Mouse (Mus musculus) MEL (cell line): ENCODE results near the gene Tfpi. TPM values are rescaled to one million over a fixed set of nuclear protein-coding genes. Genes with fewer than 3 reads are reported as not detected.

Experiments
- DNase-seq: peaks from one replicate; pipeline ENCODE4 v3.0.0; 2011; ENCODE audit warnings: low read depth, low spot score
- H3K27ac ChIP-seq: 2 replicates; pipeline ENCODE4 v1.5.1; 2012; ENCODE audit warnings: low read depth, mild to moderate bottlenecking, control low read depth, low read length, moderate library complexity; ENCODE audit not compliant: control insufficient read depth
- H3K27me3 ChIP-seq, 2 experiments: fragments of 150-350 bp in 1 of 2; sonication (generic) in 1 of 2; 2 replicates each; pipeline ENCODE4 v1.6.1; 2012; ENCODE audit warnings: low read length in 2 of 2, mild to moderate bottlenecking in 2 of 2, improper control_type of control experiment in 1 of 2, moderate library complexity in 1 of 2; ENCODE audit not compliant: insufficient read depth in 2 of 2, control insufficient read depth in 1 of 2
- H3K36me3 ChIP-seq, 2 experiments: 2 replicates each; pipeline ENCODE4 v1.6.1; 2012 to 2014; ENCODE audit warnings: low read length in 2 of 2, improper control_type of control experiment in 1 of 2, inconsistent platforms in 1 of 2, mild to moderate bottlenecking in 1 of 2; ENCODE audit not compliant: insufficient read depth in 2 of 2, control insufficient read depth in 1 of 2
- H3K4me1 ChIP-seq, 2 experiments: fragments of 150-350 bp in 1 of 2; sonication (generic) in 1 of 2; 2 replicates each; pipeline ENCODE4 v1.6.1; 2012; ENCODE audit warnings: low read length in 2 of 2, improper control_type of control experiment in 1 of 2, mild to moderate bottlenecking in 1 of 2; ENCODE audit not compliant: insufficient read depth in 2 of 2, control insufficient read depth in 1 of 2
- H3K4me3 ChIP-seq, 2 experiments: fragments of 150-350 bp in 1 of 2; sonication (generic) in 1 of 2; 2 replicates each; pipeline ENCODE4 v1.5.1; 2012; ENCODE audit warnings: low read depth in 2 of 2, low read length in 2 of 2, mild to moderate bottlenecking in 2 of 2, moderate library complexity in 2 of 2, control low read depth in 1 of 2, improper control_type of control experiment in 1 of 2; ENCODE audit not compliant: control insufficient read depth in 1 of 2, insufficient read depth in 1 of 2
- H3K79me2 ChIP-seq: 2 replicates; pipeline ENCODE4 v1.6.1; 2012; ENCODE audit warnings: mild to moderate bottlenecking, low read length, moderate library complexity; ENCODE audit not compliant: control insufficient read depth, poor library complexity, insufficient read depth
- H3K9ac ChIP-seq: 2 replicates; pipeline ENCODE4 v1.6.1; 2012; ENCODE audit warnings: low read depth, mild to moderate bottlenecking, control low read depth, low read length, moderate library complexity; ENCODE audit not compliant: control insufficient read depth, poor library complexity, severe bottlenecking
- H3K9me3 ChIP-seq: fragments of 150-350 bp; sonication (generic); replicated peaks from 2 replicates; pipeline ENCODE4 v1.6.1; 2012; ENCODE audit warnings: mild to moderate bottlenecking, low read length, improper control_type of control experiment, moderate library complexity; ENCODE audit not compliant: insufficient read depth
- BHLHE40 ChIP-seq: IDR thresholded peaks from 2 replicates; pipeline ENCODE4 v1.6.1; 2012; ENCODE audit warnings: low read depth, mild to moderate bottlenecking, inconsistent platforms, low read length, improper control_type of control experiment, borderline replicate concordance
- CHD1 ChIP-seq: IDR thresholded peaks from 2 replicates; pipeline ENCODE4 v1.6.1; 2012; ENCODE audit warnings: low read depth, mild to moderate bottlenecking, inconsistent platforms, low read length, improper control_type of control experiment
- ELF1 ChIP-seq: IDR thresholded peaks from 2 replicates; pipeline ENCODE4 v1.6.1; 2014; ENCODE audit warnings: low read depth, mild to moderate bottlenecking, inconsistent platforms, low read length, improper control_type of control experiment, moderate library complexity
- ETS1 ChIP-seq: IDR thresholded peaks from 2 replicates; pipeline ENCODE4 v1.6.1; 2012; ENCODE audit warnings: low read depth, mild to moderate bottlenecking, inconsistent platforms, low read length, improper control_type of control experiment, moderate library complexity
- JUND ChIP-seq: IDR thresholded peaks from 2 replicates; pipeline ENCODE4 v1.6.1; 2011; ENCODE audit warnings: low read depth, mild to moderate bottlenecking, improper control_type of control experiment, low read length
- KAT2A ChIP-seq: conservative IDR thresholded peaks from 2 replicates; pipeline ENCODE4 v1.6.1; 2012; ENCODE audit warnings: low read depth, low read length, improper control_type of control experiment, inconsistent platforms
- MAFK ChIP-seq: IDR thresholded peaks from 2 replicates; pipeline ENCODE4 v1.6.1; 2011; ENCODE audit warnings: low read depth, mild to moderate bottlenecking, low read length, improper control_type of control experiment, borderline replicate concordance
- MAX ChIP-seq: IDR thresholded peaks from 2 replicates; pipeline ENCODE4 v1.6.1; 2011; ENCODE audit warnings: low read length, improper control_type of control experiment
- MYB ChIP-seq: IDR thresholded peaks from 2 replicates; pipeline ENCODE4 v1.6.1; 2011; ENCODE audit warnings: mild to moderate bottlenecking, low read depth, low read length, improper control_type of control experiment
- NRF1 ChIP-seq: IDR thresholded peaks from 2 replicates; pipeline ENCODE4 v1.6.1; 2014; ENCODE audit warnings: low read depth, mild to moderate bottlenecking, inconsistent platforms, low read length, improper control_type of control experiment, moderate library complexity; ENCODE audit not compliant: poor library complexity, insufficient read depth, severe bottlenecking
- POLR2A ChIP-seq, 2 experiments: IDR thresholded peaks; 2 replicates each; pipeline ENCODE4 v1.6.1; 2011 to 2012; ENCODE audit warnings: low read length in 2 of 2, mild to moderate bottlenecking in 2 of 2, control low read depth in 1 of 2, improper control_type of control experiment in 1 of 2, low read depth in 1 of 2, moderate library complexity in 1 of 2; ENCODE audit not compliant: control insufficient read depth in 1 of 2, insufficient read depth in 1 of 2, poor library complexity in 1 of 2
- POLR2AphosphoS2 ChIP-seq: IDR thresholded peaks from 2 replicates; pipeline ENCODE4 v1.6.1; 2011; ENCODE audit warnings: low read length, improper control_type of control experiment
- RAD21 ChIP-seq: IDR thresholded peaks from 2 replicates; pipeline ENCODE4 v1.6.1; 2011; ENCODE audit warnings: mild to moderate bottlenecking, low read depth, low read length, improper control_type of control experiment
- TBP ChIP-seq: IDR thresholded peaks from 2 replicates; pipeline ENCODE4 v1.8.0; 2011; ENCODE audit warnings: low read depth, low read length, improper control_type of control experiment
- TCF12 ChIP-seq: IDR thresholded peaks from 2 replicates; pipeline ENCODE4 v1.6.1; 2014; ENCODE audit warnings: low read depth, mild to moderate bottlenecking, inconsistent platforms, low read length, improper control_type of control experiment, moderate library complexity
- USF1 ChIP-seq: IDR thresholded peaks from 2 replicates; pipeline ENCODE4 v1.6.1; 2014; ENCODE audit warnings: low read depth, mild to moderate bottlenecking, inconsistent platforms, low read length, improper control_type of control experiment, moderate library complexity
- ZKSCAN1 ChIP-seq: IDR thresholded peaks from 2 replicates; pipeline ENCODE4 v1.6.1; 2012; ENCODE audit warnings: low read depth, mild to moderate bottlenecking, inconsistent platforms, low read length, improper control_type of control experiment, moderate library complexity
- ZNF384 ChIP-seq: IDR thresholded peaks from 2 replicates; pipeline ENCODE4 v1.6.1; 2012; ENCODE audit warnings: low read depth, mild to moderate bottlenecking, inconsistent platforms, low read length, improper control_type of control experiment
- polyA plus RNA-seq, 2 experiments: library from polyadenylated mRNA; stranded (reverse) in 1 of 2; unstranded in 1 of 2; fragments of >175 nt in 1 of 2; fragments of >200 nt in 1 of 2; gene quantifications; 2 replicates each; pipeline versions ENCODE4 v1.2.1 to v1.2.4; 2012; ENCODE audit warnings: low replicate concordance in 2 of 2, low read depth in 1 of 2; ENCODE audit not compliant: insufficient read length in 2 of 2, insufficient read depth in 1 of 2, missing spikeins in 1 of 2
- total RNA-seq: library from RNA; depleted of rRNA; stranded (reverse); fragments of 300-350 nt; gene quantifications from 2 replicates; pipeline ENCODE4 v1.2.3, GENCODE M21; 2012

Tfpi gene
- total and polyA plus RNA-seq, 3 experiments, result 1.1 to 2.5 TPM; not detected in 1

DNA sequence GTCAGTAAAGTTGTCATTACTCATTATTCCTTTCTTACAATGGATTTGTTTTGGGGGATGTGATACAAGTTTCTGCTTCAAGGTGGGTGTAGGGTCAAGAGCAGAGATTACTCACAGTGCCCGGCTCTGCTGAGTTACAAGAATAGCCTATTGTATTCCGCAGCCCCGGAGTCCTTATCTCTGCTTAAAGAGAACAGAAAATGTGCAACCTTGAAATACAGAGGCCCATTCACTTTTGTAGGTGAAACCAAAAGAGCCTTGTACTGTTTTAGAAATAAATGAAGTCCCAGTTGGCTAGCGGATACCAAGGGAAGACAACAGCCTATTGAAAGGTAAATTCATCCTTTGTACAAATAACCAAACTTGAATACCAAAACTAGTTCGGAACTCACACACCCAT, 42.2 kb upstream of the Tfpi start:
- peaks cover 0 to 2% of the 10 kb centered on the region in 2 experiments; a peak in 2 of 4 replicates for H3K27me3 ChIP-seq
- H3K4me1 ChIP-seq, result 0 out of 4 replicates have a peak, but pooled peaks cover 0 to 2% of the 10 kb centered on the region in 2 experiments
- TF ChIP-seq TBP, result no peak
- no peak for TF ChIP-seq MYB
- TF ChIP-seq ZKSCAN1, result no peak
- TF ChIP-seq NRF1, result no peak
- no peaks in the 10 kb centered on the region for H3K79me2 ChIP-seq
- no peak overlapping the region for H3K27ac ChIP-seq
- no peak overlapping the region for H3K4me3 ChIP-seq
- H3K36me3 ChIP-seq, result no peaks in the 10 kb centered on the region; a peak in 2 of 4 replicates
- no peaks in the 10 kb centered on the region for H3K9me3 ChIP-seq
- no peak for DNase-seq
- H3K9ac ChIP-seq, result no peak overlapping the region

DNA sequence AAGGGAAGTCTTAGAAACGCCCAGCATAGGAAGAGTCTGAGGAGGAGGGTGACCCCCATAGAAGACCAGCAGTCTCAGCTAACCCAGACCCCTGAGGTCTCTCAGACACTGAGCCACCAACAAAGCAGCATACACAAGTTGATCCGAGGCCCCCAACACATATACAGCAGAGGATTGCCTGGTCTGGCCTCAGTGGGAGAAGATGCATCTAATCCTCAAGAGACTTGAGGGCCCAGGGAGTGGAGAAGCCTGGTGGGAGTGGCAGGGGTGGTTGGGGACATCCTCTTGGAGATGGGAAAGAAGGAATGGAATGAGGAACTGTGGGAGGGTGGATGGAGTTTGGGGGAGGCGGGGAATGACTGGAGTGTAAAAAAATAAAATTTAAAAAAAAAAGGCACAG, 36.7 kb upstream of the Tfpi start:
- Histone ChIP-seq H3K4me1 (no peaks in the 10 kb centered on the region), H3K9ac (no peak overlapping the region), H3K36me3 (no peaks in the 10 kb centered on the region), H3K27ac (no peak overlapping the region), H3K79me2 (no peaks in the 10 kb centered on the region), H3K27me3 (peaks cover 0 to 5% of the 10 kb centered on the region in 2 experiments; a peak in 3 of 4 replicates), H3K4me3 (no peak overlapping the region), H3K9me3 (no peaks in the 10 kb centered on the region)
- no peak for DNase-seq
- no peak for TF ChIP-seq BHLHE40
- no peak for TF ChIP-seq RAD21
- no peak for TF ChIP-seq POLR2AphosphoS2
- no peak for TF ChIP-seq MAX
- TF ChIP-seq ELF1, result no peak
- TF ChIP-seq POLR2A (IDR thresholded peaks at IDR 0.05; ENCODE audit: control insufficient read depth in 1 of 2, insufficient read depth in 1 of 2, low read depth in 1 of 2, low read length in 2 of 2, poor library complexity in 1 of 2), result no peak
- no peak for TF ChIP-seq USF1
- no peak for TF ChIP-seq ZNF384
- TF ChIP-seq ETS1, result no peak
- no peak for TF ChIP-seq TCF12
- TF ChIP-seq CHD1, result no peak
- TF ChIP-seq KAT2A, result no peak
- TF ChIP-seq MYB, result no peak
- TF ChIP-seq MAFK, result no peak
- TF ChIP-seq JUND, result no peak
- TF ChIP-seq ZKSCAN1, result no peak
